Mouse (Mus musculus): ENCODE measurements around the gene Strada.
"Not testable (repeated sequence)": the region's sequence is repeated elsewhere in the genome, so short reads cannot be mapped to it uniquely, and the experiment has no call there.

Gene Strada

GRCm38 (mm10) chr11:106202123-106202465, at the start of gene Strada:
Gene Strada, minus strand, starts transcription at chr11:106202168.
- no peak for DNase-seq

- no peak for DNase-seq
These were observed 47.4 kb upstream of the Strada start for GRCm38 (mm10) chr11:106249326-106249725.

- DNase-seq, result no peak
These were observed 44.9 kb upstream of the Strada start for GRCm38 (mm10) chr11:106246834-106247233.

GRCm38 (mm10) chr11:106233978-106234377, 32.0 kb upstream of the Strada start:
- not testable (repeated sequence) for DNase-seq

DNA sequence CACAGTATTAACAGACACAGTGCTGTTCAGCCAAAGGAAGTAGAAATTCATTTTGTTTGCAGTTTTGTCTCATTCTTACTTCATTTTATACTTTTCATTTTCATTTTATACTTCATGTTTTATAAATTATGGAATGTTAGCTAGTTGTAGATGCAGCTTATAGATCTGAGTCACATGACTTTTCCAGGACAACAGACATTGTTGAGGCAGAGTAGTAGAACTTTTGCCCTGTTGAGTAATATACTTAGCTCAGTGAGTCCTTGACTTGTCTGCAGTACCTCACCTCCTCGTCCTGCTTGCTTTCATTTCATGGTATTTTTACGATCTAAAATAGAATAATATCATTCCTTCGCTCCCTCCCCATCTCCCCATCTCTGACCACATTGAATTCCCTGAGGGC, 18.6 kb upstream of the Strada start:
- DNase-seq, result no peak

GRCm38 (mm10) chr11:106216730-106217490, 14.9 kb upstream of the Strada start, which contains the start of gene Ddx42:
Gene Ddx42, plus strand, starts transcription at chr11:106216926.
- DNase-seq, result peak; percentile 95

- DNase-seq, result peak; percentile 99
These were observed 14.2 kb upstream of the Strada start, which contains the start of gene Ccdc47 for GRCm38 (mm10) chr11:106215927-106216729. Gene Ccdc47, minus strand, starts transcription at chr11:106216344.

GRCm38 (mm10) chr11:106215450-106215859, 13.5 kb upstream of the Strada start:
- DNase-seq, result no peak

DNA sequence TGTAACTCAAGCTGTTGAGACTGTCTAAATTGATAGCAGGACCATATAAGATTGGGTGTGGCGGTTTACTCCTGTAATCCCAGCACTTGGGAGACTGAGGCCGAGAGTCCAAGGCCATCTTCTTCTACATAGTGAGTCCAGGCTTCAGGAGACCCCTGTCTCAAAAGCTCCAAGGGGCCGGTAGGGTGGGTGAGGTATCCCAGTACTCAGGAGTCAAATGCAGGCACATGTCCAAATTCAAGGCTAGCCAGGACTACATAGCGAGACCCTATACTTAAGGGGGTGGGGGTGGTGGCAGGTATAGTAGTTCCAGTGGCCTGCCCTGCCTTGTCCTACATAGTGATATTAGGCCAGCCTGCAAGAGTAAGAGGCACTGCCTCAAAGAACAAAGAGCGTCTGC, 12.9 kb upstream of the Strada start:
- peak; percentile 54 for DNase-seq

GRCm38 (mm10) chr11:106212771-106213170, 10.8 kb upstream of the Strada start:
- DNase-seq, result no peak

GRCm38 (mm10) chr11:106201337-106202122, 438 bp downstream of the Strada start:
- DNase-seq, result no peak

- no peak for DNase-seq
These were observed 1.2 kb downstream of the Strada start for GRCm38 (mm10) chr11:106200756-106201155.

DNA sequence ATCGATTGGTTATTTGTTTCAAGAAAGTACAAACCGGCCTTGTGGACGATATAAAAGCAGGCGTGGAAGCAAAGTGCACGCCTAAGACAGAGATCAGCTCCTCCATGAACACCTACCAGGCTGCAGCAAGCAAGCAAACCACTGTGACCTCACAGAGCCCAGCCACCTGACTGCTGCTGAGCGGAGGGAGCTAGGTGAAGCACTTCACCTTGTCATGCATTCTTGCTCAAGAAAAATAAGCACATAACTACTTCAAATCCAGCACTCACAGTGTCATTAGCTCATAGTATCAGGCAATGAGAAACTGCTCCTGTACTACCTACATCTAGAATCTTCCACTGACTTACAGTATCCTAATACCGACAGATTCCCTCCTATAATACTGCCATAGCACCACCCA, 2.0 kb downstream of the Strada start:
- DNase-seq, result not testable (repeated sequence)

GRCm38 (mm10) chr11:106198277-106198676, 3.7 kb downstream of the Strada start:
- no peak for DNase-seq

DNA sequence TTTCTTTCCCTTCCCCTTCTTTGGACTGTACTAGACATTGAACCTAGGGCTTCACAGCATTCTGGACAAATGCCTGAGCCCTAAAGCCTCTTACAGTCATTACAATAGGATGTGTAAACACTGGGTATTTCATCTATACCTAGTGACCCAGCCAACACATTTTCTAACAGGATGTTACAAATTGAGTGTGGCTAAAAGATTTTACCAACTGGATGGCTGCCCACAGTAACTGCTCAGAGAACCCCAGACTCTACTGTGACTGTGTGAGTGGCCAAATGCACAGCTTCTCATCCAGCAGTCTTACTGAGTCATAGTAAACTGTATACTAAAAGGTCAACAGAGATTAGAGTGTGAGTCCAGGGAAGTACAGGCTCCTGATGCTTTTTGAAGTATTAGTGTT, 6.6 kb downstream of the Strada start:
- DNase-seq, result no peak

DNA sequence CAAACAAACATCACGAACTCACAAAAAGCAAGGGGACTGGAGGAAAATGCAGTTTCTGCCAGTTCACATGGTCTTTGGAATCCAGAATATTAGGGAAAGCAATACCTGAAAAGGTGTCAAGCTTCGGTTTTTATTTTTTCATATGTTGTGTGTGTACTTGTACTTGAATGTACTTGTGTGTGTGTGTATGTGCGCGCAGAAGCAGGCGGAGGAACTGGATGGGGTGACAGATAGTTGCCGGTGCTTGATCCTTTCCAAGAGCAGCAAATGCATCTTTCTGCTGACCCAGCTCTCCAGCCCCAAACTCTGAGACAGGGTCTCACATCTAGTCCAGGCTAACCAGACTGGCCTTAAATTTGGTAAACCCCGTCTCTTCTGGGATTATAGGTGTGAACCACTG, 7.1 kb downstream of the Strada start:
- no peak for DNase-seq

GRCm38 (mm10) chr11:106194155-106194541, 7.8 kb downstream of the Strada start:
- DNase-seq, result no peak

DNA sequence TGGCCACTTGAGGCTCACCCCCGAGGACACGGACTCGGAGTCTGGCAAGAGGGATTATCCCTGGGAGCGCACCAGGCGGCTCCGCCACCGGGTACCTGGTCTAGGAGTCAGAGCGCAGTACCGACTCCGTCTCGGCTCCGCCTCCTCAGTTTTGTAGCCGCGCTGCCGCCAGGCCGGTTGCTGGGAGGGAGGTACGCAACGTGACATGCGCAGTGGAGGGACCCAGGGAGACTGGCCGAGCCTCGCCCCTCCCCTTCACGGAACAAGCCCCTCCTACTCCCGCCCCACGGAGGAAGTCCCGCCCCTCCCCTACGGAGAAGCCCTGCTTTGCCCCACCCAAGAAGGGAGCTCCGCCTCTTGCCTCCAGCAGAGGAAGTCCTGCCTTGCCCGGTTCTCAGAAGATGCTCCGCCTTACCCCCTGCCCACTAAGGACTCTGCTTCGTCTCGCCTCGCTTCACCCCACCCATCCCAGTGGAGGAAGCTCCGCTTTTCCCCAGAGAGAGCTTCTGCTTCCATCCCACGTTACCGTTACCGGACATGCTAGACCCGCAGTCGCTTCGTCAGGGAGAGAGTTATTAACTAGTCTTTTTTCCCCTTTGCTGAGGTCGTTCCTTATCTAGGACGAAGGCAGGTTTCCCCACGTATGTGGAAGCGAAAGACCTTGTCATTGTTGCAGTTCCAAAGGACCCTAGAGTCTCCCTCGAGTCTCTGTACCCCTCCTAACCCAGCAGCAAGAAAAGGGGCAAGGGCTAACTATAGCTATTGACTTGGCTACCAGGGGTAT, 8.4 kb downstream of the Strada start:
- peak; percentile 98 for DNase-seq

- no peak for DNase-seq
These were observed 9.2 kb downstream of the Strada start for GRCm38 (mm10) chr11:106192657-106193370.

GRCm38 (mm10) chr11:106192241-106192640, 9.7 kb downstream of the Strada start:
- DNase-seq, result no peak

- DNase-seq, result no peak
These were observed 10.3 kb downstream of the Strada start for GRCm38 (mm10) chr11:106191716-106192115.

DNA sequence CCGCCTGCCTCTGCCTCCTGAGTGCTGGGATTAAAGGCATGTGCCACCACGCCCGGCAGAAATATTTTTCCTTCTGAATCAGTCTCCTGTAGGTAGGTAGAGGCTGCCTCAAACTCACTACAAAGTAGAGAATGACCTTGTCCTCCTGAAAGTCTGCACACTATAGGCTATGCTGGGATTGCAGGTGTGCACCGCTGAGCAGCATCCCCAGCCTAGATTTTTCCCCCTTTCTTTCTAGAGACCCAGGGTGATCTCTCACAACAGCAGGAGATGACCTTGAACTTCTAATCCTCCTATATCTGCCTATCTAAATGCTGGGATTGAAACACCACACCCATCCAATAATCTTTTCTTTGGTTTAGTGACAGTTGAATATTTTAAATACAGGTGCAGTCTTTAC, 14.6 kb downstream of the Strada start:
- no peak for DNase-seq

Data from cerebellum, adult 11-12 months (tissue).